Mouse (Mus musculus) ES-E14 (cell line): ENCODE measurements around the gene Ect2. TPM values are rescaled to one million over a fixed set of nuclear protein-coding genes. Genes with fewer than 3 reads are reported as not detected.

Source experiments
- DNase-seq: peaks from one replicate; pipeline ENCODE4 v3.0.0-alpha.2; 2013; ENCODE audit warnings: low read depth, low spot score
- H3K27ac ChIP-seq: 2 replicates; pipeline ENCODE4 v1.5.1; 2012; ENCODE audit warnings: low read depth, mild to moderate bottlenecking, low read length, moderate library complexity, mixed read lengths; ENCODE audit not compliant: poor library complexity, insufficient read depth, severe bottlenecking
- H3K36me3 ChIP-seq: 2 replicates; pipeline ENCODE4 v1.6.1; 2012; ENCODE audit warnings: mild to moderate bottlenecking, low read length, moderate library complexity, mixed read lengths; ENCODE audit not compliant: control insufficient read depth, poor library complexity, insufficient read depth, severe bottlenecking
- H3K4me1 ChIP-seq, 2 experiments: fragments of 150-350 bp in 1 of 2; sonication (generic) in 1 of 2; 2 replicates each; pipeline ENCODE4 v1.6.1; 2012; ENCODE audit warnings: low read length in 2 of 2, mild to moderate bottlenecking in 1 of 2, mixed read lengths in 1 of 2; ENCODE audit not compliant: control insufficient read depth in 2 of 2, insufficient read depth in 2 of 2, poor library complexity in 1 of 2
- H3K4me3 ChIP-seq, 2 experiments: fragments of 150-350 bp in 1 of 2; sonication (generic) in 1 of 2; 2 replicates each; pipeline ENCODE4 v1.5.1; 2012; ENCODE audit warnings: low read length in 2 of 2, low read depth in 1 of 2, mild to moderate bottlenecking in 1 of 2, mixed read lengths in 1 of 2; ENCODE audit not compliant: insufficient read depth in 1 of 2, poor library complexity in 1 of 2, severe bottlenecking in 1 of 2
- H3K9ac ChIP-seq: 2 replicates; pipeline ENCODE4 v1.6.1; 2012; ENCODE audit warnings: low read depth, mild to moderate bottlenecking, low read length, mixed read lengths; ENCODE audit not compliant: poor library complexity, insufficient read depth, severe bottlenecking
- H3K9me3 ChIP-seq: fragments of 150-350 bp; sonication (generic); 2 replicates; pipeline ENCODE4 v1.6.1; 2012; ENCODE audit warnings: low read depth, mild to moderate bottlenecking, low read length; ENCODE audit not compliant: control insufficient read depth, insufficient read depth
- CHD2 ChIP-seq: IDR thresholded peaks from 2 replicates; pipeline ENCODE4 v1.6.1; 2014; ENCODE audit warnings: mild to moderate bottlenecking, low read depth, low read length, inconsistent platforms
- HCFC1 ChIP-seq: IDR thresholded peaks from 2 replicates; pipeline ENCODE4 v1.6.1; 2012; ENCODE audit warnings: low read length, inconsistent platforms, borderline replicate concordance; ENCODE audit not compliant: insufficient read depth
- MAFK ChIP-seq: IDR thresholded peaks from 2 replicates; pipeline ENCODE4 v1.6.1; 2014; ENCODE audit warnings: mild to moderate bottlenecking, low read depth, low read length, inconsistent platforms; ENCODE audit not compliant: insufficient read depth
- ZC3H11A ChIP-seq: IDR thresholded peaks from 2 replicates; pipeline ENCODE4 v1.6.1; 2012; ENCODE audit warnings: low read depth, mild to moderate bottlenecking, inconsistent platforms, low read length, borderline replicate concordance
- ZNF384 ChIP-seq: IDR thresholded peaks from 2 replicates; pipeline ENCODE4 v1.6.1; 2012; ENCODE audit warnings: low read depth, low read length, inconsistent platforms
- in situ Hi-C, 2 experiments: fragments of 600-800 bp; cut with MboI; formaldehyde crosslinking; loops; one replicate each; pipeline ENCODE4 v1.15.1; 2025; ENCODE audit warnings: low sequenced_read_pairs in 2 of 2, inconsistent platforms in 1 of 2; ENCODE audit not compliant: unreplicated experiment in 2 of 2
- total RNA-seq: library from RNA; depleted of rRNA; stranded (reverse); fragments of 300-350 nt; gene quantifications from 2 replicates; pipeline ENCODE4 v1.2.3, GENCODE M21; 2012

The Ect2 gene
- total RNA-seq, 1 experiment = 103 TPM

DNA sequence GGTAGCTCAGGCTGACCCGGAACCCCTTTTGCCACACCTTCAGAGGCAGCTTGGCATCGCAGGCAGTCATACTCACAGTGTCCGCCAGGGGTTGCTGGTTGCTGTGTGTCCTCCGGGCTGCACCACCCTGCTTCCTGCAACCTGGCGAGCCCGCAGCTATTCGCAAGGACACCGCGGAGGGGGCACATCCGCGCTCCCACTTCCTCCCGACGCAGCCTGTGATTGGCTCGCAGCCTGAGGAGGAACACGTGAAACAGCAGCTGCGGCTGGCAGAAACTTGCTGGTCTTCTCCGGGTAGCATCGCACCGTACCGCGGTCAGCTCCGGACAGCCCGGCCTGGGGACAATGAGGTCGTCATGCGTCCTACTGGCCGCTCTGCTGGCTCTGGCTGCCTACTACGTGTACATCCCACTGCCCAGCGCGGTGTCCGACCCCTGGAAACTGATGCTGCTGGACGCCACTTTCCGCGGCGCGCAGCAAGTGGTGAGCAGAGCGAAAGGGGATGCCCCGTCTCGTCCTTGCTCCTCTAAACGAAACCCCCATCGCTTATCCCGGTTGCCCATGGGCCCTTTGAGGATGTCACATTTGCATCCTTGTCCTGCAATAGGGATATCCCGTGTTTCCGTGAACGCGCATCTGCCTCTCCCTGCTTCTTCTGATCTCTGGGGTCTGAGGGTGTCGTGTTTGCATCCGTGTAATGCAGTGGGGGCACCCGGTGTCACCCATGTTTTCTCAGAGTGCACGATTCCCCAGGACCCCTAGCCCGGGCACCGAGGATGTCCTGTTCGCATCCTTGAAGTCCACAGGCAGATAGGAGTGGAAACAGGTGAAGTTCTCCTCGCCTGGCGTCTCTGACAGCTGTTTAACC is 29.3 kb upstream of the Ect2 start, which contains the start of gene Nceh1:
Gene Nceh1, plus strand, starts transcription at position 233 of the 868 bp plus-strand sequence.
- DNase-seq = peak; percentile 88
- Histone ChIP-seq H3K9me3 (no peaks in the 10 kb centered on the region), H3K4me3 (peak within 1 kb of the TSS; percentile 83 to 86), H3K36me3 (no peaks in the 10 kb centered on the region), H3K27ac (no peak within 1 kb of the TSS), H3K9ac (peak within 1 kb of the TSS; percentile 78), H3K4me1 (no peaks in the 10 kb centered on the region)
- in situ Hi-C loops = no loop called here
- TF ChIP-seq ZC3H11A = peak; percentile 75; the same call in 1 of the 2 replicates
- TF ChIP-seq HCFC1 = no peak

DNA sequence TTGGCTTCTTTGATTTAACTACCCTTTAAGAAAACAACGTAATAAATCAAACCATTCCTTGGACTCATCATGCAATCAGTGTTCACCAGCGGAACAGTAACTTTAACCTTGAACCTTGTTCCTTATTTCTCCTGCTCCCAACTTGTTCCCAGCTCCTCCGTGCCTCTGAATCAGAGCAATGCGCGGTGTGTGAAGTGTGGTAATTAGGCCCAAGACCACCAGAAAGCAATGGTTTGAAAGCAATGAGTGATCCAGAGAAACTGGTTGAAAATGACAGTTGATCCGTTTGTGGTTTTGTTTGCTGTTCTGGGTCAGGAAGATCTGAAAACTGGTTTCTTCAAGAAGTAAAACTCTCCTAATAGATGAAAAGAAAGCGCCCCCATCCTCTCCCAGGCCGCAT is 26.0 kb upstream of the Ect2 start:
- Histone ChIP-seq H3K36me3 (no peaks in the 10 kb centered on the region), H3K4me3 (no peak overlapping the region), H3K4me1 (no peaks in the 10 kb centered on the region), H3K9ac (no peak overlapping the region), H3K27ac (no peak overlapping the region), H3K9me3 (no peaks in the 10 kb centered on the region)
- in situ Hi-C loops = no loop called here
- TF ChIP-seq MAFK (no peak), HCFC1 (no peak), ZC3H11A (no peak), ZNF384 (no peak), CHD2 (no peak)
- DNase-seq = no peak

DNA sequence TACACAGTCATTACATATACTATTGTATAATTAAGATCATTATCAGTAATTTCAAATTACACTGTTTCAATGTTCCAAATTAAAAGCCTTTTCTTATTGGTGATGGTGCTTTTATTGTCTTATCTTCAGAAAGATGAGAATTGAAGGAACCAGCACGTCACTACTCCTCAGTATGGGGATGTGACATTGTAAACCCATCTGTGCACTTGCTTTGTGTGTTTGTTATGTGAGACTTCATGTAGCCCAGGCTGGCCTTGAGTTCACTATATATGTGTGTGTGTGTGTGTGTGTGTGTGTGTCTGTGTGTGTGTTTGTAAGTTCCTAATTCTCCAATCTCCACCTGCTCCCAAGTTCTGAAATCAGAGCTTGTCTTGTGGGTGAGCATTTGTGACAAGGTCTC is 16.6 kb upstream of the Ect2 start:
- in situ Hi-C loops = no loop called here
- no peaks in the 10 kb centered on the region for H3K36me3 ChIP-seq
- H3K9ac ChIP-seq = no peak overlapping the region
- no peak overlapping the region for H3K4me3 ChIP-seq
- TF ChIP-seq CHD2 (no peak), ZNF384 (no peak), MAFK (no peak), ZC3H11A (no peak), HCFC1 (no peak)
- no peaks in the 10 kb centered on the region for H3K4me1 ChIP-seq
- DNase-seq = no peak
- H3K27ac ChIP-seq = no peak overlapping the region
- no peaks in the 10 kb centered on the region for H3K9me3 ChIP-seq

DNA sequence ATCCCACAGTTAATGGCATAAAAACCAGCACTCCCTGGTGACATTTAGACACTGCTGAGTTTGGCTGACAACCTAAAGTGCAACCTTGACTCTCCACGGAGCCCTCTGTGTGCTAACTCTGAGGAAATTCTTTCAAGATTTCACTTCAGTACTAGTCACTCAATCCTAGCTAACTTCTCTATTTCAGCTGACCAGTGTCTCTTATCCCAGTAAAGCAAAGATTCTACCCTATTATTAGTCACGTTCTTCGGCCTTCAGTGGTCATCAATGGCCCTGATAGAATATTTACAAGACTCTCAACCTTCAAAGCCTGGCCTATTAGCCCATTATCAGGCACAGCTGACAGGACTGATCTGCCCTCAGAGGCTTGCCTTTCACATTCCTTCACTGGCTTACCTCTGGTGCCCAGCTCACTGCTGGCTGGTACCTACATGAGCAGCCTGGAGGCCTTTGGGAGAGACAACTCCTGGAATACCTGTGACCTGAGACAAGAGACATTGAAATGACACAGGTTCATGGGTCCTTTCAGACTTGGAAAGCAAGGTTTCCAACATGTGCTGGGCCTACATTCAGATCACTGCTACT is 11.9 kb upstream of the Ect2 start:
- no peak overlapping the region for H3K4me3 ChIP-seq
- H3K27ac ChIP-seq = no peak overlapping the region
- no peak for DNase-seq
- H3K36me3 ChIP-seq = no peaks in the 10 kb centered on the region
- no peak overlapping the region for H3K9ac ChIP-seq
- peaks cover 2 to 4% of the 10 kb centered on the region in 2 experiments; a peak in 3 of 4 replicates for H3K4me1 ChIP-seq
- in situ Hi-C loops = no loop called here
- TF ChIP-seq ZNF384 = no peak
- TF ChIP-seq HCFC1 = no peak
- TF ChIP-seq MAFK = no peak
- TF ChIP-seq CHD2 = no peak
- TF ChIP-seq ZC3H11A = no peak
- no peaks in the 10 kb centered on the region for H3K9me3 ChIP-seq
